Mouse (Mus musculus) megakaryocyte, embryonic 14.5 days (primary cell): ENCODE measurements at regions not wholly inside any gene's neighbourhood (a gene's known extent, or its start where the extent isn't known, plus 50 kb on each side); places are given as distances from the start of the nearest gene placed in this dataset.

Experiments
- FLI1 ChIP-seq: IDR thresholded peaks from 2 replicates; pipeline ENCODE4 v1.6.1; 2012; ENCODE audit warnings: low read length, inconsistent platforms, mixed read lengths
- GATA1 ChIP-seq: IDR thresholded peaks from 3 replicates; pipeline ENCODE4 v1.6.1; 2012; ENCODE audit warnings: mixed read lengths, low read length, inconsistent platforms, borderline replicate concordance

DNA sequence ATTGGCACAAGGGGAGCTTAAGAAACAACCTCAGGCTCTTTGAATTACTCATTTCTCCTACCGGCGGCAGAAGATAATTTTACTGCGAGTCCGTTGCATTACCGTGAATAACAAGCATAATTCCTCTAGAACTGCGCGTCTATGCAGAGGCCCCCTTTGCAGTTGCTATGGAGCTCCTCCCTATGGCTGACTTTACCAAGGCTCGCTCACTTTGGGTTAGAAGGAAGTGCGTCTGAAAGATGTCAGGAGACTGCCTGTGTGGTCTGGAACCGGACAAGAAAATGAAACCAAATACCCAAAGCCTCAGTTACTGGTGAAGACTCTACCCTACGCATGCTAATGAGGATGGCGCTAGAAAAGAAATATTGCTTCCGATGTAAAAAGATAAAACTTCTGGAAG lies 67.2 kb upstream of the Spag16 start:
- TF ChIP-seq GATA1 (no peak), FLI1 (no peak)
